Mouse (Mus musculus) cerebellum, postnatal 25 days (tissue): ENCODE results near the gene Zfp566.

Experiments used
- DNase-seq, 2 experiments: peaks; one replicate each; pipeline ENCODE4 v3.0.0; 2021; ENCODE audit warnings: mixed read lengths in 2 of 2

The Zfp566 gene

GRCm38 (mm10) chr7:30053591-30053990 is 36.7 kb downstream of the Zfp566 start:
- DNase-seq: no peak

GRCm38 (mm10) chr7:30050882-30051548 is 39.3 kb downstream of the Zfp566 start, which contains the start of gene Zfp14:
TSS of gene Zfp14 (minus strand) at chr7:30051380.
- DNase-seq: peak; percentile 94 to 96

- no peak for DNase-seq
These were observed 42.2 kb downstream of the Zfp566 start for GRCm38 (mm10) chr7:30048126-30048525.

GRCm38 (mm10) chr7:30044354-30044753 is 46.0 kb downstream of the Zfp566 start:
- no peak for DNase-seq

- DNase-seq: no peak
These were observed 56.0 kb downstream of the Zfp566 start for GRCm38 (mm10) chr7:30034331-30034730.

- DNase-seq: no peak
These were observed 58.9 kb downstream of the Zfp566 start for GRCm38 (mm10) chr7:30031379-30031778.

- no peak for DNase-seq
These were observed 59.6 kb downstream of the Zfp566 start for GRCm38 (mm10) chr7:30030677-30031076.

- DNase-seq: no peak
These were observed 61.8 kb downstream of the Zfp566 start for GRCm38 (mm10) chr7:30028572-30028971.
